Mouse (Mus musculus) regulatory T cell (primary cell): Measurements from ENCODE around the gene Cacna1i.

ENCODE experiments used
- in situ Hi-C: fragments of 300-600 bp; cut with MboI, MseI; formaldehyde crosslinking; loops from one replicate; pipeline ENCODE4 v1.15.1; 2025; ENCODE audit warnings: high pct_unique_total_duplicates

Cacna1i gene

GRCm38 (mm10) chr15:80327743-80328540 lies 40.9 kb downstream of the Cacna1i start:
- in situ Hi-C loops: no loop called here

DNA sequence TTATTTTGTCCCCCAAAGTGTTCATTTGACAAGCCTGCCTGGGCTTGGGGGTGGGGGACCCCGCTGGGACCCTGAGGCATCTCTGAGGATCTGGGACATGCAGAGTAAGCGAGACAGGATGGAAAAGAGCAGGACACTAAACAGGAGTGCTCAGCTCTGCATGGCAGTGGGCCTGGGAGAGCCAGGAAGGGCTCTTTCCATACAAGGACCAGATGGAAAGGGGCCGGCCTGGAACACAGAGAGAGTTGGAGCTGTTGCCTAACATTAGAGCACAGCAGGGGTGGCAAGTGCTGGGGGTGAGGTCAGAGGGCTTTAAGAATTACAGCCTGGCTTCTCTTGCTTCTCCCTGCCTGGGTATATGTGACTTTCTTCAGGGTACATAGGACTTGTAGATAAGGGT lies 43.2 kb downstream of the Cacna1i start:
- in situ Hi-C loops: no loop called here

DNA sequence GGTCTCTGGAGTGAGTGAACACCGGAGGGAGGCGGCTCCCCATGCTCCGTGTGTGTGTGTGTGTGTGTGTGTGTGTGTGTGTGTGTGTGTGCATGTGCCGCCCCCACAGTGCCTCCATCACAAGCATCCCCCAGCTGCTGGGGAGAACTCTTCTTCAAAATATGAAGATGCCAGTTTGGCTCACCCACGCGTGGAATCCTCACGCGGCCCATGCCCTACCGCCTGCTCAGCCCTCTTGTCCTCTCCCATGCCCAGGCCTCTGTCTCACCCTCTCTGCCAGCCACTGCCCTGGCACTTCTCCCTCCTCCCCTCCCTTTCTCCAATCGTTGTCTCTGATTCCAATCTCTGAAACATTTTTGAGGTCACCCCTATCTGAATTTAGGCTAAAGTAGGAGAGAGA lies 47.7 kb downstream of the Cacna1i start:
- in situ Hi-C loops: no loop called here

DNA sequence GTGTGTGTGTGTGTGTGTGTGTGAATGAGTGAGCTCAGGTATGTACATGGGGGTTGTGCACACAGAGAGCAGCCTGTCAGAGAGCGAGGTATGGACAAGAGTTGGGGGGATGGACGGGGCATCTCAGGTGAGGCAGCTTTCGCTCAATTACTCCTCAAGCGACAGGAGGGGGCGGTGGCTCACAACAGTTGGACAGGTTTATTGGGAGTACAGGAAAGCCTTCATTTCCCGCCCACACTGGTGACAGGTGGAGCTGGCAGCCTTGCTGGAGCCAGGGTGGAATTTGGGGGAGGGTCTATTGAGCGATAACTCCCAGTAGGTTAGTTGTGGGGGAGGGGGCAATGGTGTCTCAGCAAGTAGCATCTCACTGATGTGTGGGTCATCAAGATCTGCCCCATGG lies 48.2 kb downstream of the Cacna1i start:
- in situ Hi-C loops: no loop called here

DNA sequence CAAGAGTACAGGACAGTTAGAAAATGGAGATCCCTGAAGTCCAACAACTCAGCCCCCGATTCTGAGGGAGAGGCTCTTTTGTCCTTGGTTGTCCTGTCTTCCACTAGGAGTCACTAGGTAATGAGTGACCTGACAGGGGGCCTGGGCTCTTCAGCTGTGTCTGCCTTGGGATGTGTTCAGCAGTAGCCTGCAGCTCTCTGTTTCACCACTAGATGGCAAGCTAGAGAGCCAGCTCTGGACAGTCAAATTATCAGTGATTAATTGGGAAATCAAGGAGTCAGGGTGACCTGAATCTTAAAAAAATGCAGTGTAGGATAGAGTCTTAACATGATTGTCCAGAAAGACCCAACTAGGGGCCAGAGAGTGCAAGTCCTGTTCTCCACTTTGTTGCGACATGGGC lies 53.3 kb downstream of the Cacna1i start:
- in situ Hi-C loops: no loop called here

DNA sequence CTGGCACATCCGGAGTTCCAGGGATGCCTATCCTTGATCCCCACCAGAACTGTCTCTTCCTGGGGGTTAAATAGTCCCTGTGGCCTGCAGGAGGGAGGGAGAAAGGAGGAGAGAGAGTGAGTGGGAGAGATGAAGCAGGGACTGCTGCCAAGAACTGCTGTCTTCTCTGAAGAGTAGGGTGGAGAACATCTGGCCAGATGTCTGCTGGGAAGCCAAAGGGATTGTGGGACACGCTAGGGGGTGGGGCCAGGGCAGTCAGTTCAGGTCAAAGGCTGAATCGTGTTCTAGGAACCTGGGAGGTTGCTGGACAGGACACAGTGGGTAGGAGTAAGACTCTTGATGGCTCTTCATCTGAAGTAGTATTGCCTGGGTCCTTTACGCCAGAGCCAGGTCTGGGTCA lies 55.4 kb downstream of the Cacna1i start:
- in situ Hi-C loops: no loop called here

- in situ Hi-C loops: no loop called here
Observed at GRCm38 (mm10) chr15:80343031-80343430, 56.0 kb downstream of the Cacna1i start.

DNA sequence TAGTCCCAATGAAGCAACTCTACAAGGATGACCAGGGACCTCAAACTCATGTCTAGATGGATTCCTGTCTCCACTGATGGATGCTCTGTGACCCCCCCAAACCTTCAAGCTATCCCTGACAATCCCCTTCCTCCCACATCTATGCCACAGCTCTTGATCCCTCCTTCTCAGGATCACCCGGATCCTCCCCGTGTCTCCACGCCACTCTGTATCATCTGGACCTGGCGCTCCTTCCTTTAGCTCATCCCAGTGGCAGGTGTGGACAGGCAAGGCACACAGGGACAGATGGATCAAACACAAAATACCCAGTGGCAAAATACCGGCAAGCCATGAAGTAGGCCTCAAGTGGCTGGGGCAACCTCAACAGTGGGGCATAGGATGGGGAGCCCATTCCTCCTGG lies 56.7 kb downstream of the Cacna1i start:
- in situ Hi-C loops: no loop called here

DNA sequence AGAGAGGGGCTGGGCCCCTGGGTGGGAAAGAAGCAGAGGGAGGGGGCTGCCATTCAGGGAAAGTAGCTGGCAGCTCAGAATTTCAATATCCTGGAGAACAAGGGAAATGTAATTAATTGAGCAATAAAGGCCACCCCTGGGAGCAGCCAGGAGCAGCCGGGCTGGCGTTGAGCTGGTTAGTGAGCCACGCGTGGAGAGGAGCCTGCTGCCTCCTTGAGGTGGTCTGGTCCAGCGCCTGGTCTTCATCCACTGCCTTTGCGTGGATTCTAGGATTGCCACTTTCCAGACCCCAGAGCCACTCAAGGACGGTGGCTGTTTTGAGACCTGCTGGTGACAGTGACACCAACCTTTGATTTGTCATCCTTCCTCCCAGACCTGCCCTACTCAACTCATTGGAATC lies 59.5 kb downstream of the Cacna1i start:
- in situ Hi-C loops: no loop called here

GRCm38 (mm10) chr15:80350431-80350830 lies 63.4 kb downstream of the Cacna1i start:
- in situ Hi-C loops: no loop called here

DNA sequence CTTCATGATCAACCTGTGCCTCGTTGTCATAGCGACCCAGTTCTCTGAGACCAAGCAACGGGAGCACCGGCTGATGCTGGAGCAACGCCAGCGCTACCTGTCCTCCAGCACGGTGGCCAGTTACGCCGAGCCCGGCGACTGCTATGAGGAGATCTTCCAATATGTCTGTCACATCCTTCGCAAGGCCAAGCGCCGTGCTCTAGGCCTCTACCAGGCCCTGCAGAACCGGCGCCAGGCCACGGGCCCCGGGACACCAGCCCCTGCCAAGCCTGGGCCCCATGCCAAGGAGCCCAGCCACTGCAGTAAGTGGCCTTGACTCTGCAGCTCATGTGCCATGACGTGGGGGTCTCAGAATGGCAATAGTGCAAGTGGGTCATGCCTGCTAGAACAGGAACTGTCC lies 71.8 kb downstream of the Cacna1i start:
- in situ Hi-C loops: loop anchor here (5.0 kb wide), 2 partner anchors 34 to 61 kb away; no protein-coding TSS in a partner anchor

- in situ Hi-C loops: no loop called here
Observed at GRCm38 (mm10) chr15:80361780-80362508, 74.9 kb downstream of the Cacna1i start.

- in situ Hi-C loops: no loop called here
Observed at GRCm38 (mm10) chr15:80362509-80363172, 75.6 kb downstream of the Cacna1i start.

GRCm38 (mm10) chr15:80363821-80364715 lies 77.0 kb downstream of the Cacna1i start:
- in situ Hi-C loops: no loop called here

DNA sequence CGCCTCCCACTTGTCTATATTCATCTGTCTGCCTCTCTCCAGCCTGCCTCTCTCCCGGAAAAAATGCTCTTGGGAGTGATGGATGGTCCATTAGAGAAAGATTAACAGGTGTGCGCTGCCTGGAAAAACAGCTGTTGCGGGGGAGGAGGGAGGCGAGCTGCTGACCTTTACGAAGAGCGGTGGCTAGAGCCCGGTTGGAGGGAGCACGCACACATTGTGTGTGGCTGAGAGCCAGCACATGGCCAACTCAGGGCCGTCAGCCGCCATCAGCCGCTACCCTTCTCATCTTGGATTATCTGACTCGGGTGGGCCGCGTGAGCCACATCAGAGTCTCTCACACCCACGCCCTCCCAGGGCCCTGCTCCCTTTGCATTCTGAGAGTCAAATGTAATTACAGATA lies 79.9 kb downstream of the Cacna1i start:
- in situ Hi-C loops: no loop called here

DNA sequence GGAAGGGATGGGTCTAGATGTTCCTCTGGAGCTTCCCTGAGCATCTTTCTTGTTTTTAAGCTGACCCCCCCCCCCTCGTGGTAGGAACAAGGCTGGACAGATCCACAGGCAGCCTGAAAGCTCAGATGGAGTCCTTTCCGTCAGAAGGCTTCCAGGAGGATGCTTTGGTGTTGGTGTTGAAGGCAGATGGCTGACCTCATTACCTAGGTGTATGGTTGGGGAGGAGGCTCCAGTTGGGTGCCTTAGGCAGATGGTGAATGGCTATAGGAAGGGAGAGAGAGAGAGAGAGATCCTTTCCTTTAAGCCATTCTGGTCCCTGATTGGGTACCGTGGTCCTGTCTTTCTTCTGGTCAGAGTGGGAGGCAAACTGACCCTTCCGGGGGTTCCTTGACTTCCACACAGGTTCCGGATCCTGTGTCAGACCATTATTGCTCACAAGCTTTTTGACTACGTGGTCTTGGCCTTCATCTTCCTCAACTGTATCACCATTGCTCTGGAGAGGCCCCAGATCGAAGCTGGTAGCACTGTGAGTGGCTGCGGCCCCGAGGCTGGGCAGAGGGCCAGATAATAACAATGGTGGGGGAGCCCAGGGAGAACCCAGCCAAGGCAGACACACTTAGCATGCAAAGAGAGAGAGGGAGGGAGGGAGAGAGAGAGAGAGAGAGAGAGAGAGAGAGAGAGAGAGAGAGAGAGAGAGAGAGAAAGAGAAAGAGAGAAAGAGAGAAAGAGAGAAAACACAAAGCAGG lies 86.4 kb downstream of the Cacna1i start:
- in situ Hi-C loops: no loop called here

DNA sequence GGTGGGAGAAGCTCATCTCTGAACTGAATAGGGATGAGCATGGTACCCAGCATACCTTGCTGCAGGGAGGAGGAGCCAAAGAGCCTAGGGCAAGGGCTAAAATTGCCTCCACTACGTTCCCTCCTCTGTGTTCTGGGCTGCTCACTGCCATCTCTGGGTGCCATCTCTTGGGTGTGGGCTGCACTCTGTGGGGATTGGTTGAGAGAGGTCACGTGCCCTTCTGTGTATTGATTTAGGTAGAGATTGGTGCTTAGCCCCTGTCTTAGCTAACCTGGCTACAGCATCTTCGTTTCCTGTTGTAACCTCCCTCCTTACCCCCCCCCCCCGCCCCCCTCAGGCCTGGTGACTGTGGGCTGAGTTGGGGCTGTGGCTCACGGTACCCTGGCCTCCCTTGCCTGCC lies 87.8 kb downstream of the Cacna1i start:
- in situ Hi-C loops: no loop called here

DNA sequence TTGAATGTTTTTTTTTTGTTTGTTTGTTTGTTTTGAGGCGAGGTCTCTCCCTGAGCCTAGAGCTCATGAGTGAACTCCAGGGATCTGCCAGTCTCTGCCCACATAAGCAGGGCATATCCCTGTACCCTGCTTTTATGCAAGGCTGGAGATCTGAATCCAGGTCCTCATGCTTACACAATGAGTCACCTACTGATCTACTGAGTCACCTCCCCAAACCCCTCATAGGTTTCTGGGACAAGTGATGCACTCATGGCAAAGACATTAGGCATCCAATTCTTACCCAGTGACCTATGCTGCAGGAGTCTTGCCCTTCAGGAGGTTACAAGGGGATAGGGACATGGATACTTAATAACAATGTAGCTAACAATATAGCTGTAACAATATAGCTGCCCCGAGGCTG lies 100.1 kb downstream of the Cacna1i start:
- in situ Hi-C loops: no loop called here

DNA sequence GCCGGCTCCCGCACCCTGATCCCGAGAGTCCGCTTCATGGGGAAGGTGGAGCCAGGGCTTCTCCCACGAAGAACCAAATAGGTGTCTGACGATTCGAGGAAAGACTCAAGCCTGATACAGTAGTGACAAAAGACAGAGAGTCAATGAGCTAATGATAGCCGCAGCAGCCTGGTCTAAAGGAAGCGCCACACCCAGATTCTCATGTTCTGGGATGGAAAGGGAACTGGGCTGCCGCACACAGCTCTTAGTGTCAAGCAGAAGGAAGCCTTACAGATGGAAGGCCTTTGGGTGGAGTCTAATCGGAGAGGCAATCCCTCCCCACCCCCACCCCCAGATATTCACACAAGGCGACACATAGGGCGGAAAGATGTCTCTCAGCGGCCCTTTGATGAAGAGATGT lies 104.8 kb downstream of the Cacna1i start:
- in situ Hi-C loops: loop anchor here (5.0 to 10.0 kb wide), 2 partner anchors 34 to 1217 kb away; no protein-coding TSS in a partner anchor

DNA sequence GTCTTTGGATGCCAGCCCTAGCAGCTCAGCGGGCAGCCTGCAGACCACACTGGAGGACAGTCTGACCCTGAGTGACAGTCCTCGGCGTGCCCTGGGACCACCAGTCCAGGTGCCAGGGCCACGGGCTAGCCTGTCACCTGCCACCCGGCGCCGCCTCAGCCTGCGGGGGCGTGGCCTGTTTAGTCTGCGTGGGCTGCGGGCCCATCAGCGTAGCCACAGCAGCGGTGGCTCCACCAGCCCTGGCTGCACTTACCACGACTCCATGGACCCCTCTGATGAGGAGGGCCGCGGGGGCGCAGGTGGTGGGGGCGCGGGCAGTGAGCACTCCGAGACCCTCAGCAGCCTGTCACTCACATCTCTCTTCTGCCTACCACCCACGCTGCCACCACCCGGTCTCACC lies 108.0 kb downstream of the Cacna1i start:
- in situ Hi-C loops: loop anchor here (10.0 kb wide), 1 partner anchor 1220 kb away; no protein-coding TSS in a partner anchor

GRCm38 (mm10) chr15:80399451-80399850 lies 112.4 kb downstream of the Cacna1i start:
- in situ Hi-C loops: loop anchor here (10.0 kb wide), 1 partner anchor 1225 kb away; no protein-coding TSS in a partner anchor
